Mouse (Mus musculus): Measurements from ENCODE around the gene Adk.

DNA sequence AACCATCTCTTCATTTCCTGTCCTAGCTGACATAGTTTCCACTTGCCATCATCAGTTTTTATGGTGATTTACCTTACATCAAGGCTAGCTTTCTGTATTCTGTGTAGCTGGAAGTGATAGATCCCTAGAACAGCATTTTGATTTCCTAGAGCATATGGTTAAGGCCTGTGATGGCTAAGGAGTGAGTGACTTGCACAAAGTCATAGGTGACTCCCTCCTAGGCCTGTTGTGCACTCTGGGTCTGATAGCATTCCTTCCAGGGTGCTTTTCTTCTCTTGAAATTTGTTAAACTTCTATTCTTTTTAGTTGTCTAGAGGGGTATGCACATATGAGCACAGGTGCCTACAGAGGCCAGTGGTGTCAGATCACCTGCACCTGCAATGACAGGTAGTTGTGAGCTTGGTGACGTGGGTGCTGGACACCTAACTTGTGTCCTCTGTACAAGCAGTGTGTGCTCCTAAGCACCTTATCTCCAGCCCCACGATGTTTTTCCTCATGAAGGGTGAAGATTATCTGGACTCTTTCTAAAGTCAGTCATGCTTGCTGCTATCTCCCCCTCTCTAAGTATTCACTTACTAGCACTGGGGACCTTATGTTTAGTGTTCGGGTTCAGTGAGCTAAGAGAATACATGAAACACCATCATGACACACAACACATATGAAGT lies 171.7 kb downstream of the Adk start:
- TF ChIP-seq EP300 (IDR thresholded peaks at IDR 0.05; ENCODE audit: low read depth) (no peak), CTCF (IDR thresholded peaks at IDR 0.05; ENCODE audit: low read depth) (no peak)

All from heart, postnatal 0 days (tissue).